Mouse (Mus musculus) CH12.LX (cell line): ENCODE measurements at regions not wholly inside any gene's neighbourhood (a gene's known extent, or its start where the extent isn't known, plus 50 kb on each side); places are given as distances from the start of the nearest gene placed in this dataset.

Source experiments
- CTCF ChIP-seq, 2 experiments: IDR thresholded peaks in 1 of 2; conservative IDR thresholded peaks in 1 of 2; 2 replicates each; pipeline ENCODE4 v1.5.1; 2011 to 2012; ENCODE audit warnings: low read depth in 2 of 2, low read length in 2 of 2, improper control_type of control experiment in 1 of 2, inconsistent platforms in 1 of 2, mild to moderate bottlenecking in 1 of 2, moderate library complexity in 1 of 2
- EP300 ChIP-seq: IDR thresholded peaks from 2 replicates; pipeline ENCODE4 v1.6.1; 2011; ENCODE audit warnings: low read length, improper control_type of control experiment
- MAX ChIP-seq: IDR thresholded peaks from 2 replicates; pipeline ENCODE4 v1.6.1; 2011; ENCODE audit warnings: low read length, improper control_type of control experiment
- SIN3A ChIP-seq: IDR thresholded peaks from 2 replicates; pipeline ENCODE4 v1.6.1; 2012; ENCODE audit warnings: low read length, improper control_type of control experiment, inconsistent platforms

DNA sequence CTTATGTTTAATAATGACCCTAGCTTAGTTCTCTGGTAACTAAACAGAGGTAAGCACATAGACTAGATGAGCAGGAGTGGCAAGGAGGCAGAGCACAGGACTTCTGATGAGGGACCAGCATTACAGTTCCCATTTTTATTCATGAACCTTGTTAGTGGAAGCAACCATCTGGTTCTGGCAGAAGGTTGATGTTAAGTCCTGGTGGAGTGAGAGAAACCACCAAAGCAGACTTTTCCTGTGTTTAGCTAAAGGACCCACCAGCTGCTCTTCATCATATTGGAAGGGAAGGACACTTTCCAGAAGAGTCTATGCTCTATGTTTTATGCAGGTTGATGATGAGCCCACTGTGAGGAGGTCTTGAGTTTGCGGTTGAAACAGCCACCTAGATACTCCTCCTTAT lies 194.9 kb upstream of the Xylt1 start:
- TF ChIP-seq EP300 (no peak), SIN3A (no peak), MAX (no peak), CTCF (conservative IDR thresholded peaks at IDR 0.05 in 1 of 2, IDR thresholded peaks at IDR 0.05 in 1 of 2; ENCODE audit: low read depth in 2 of 2, low read length in 2 of 2) (no peak)
